Mouse (Mus musculus) myocyte (in vitro differentiated cells): Measurements from ENCODE around the gene Sh3bp1. TPM values are rescaled to one million over a fixed set of nuclear protein-coding genes. Genes with fewer than 3 reads are reported as not detected.

Experiments used
- H3K27me3 ChIP-seq: one replicate; pipeline ENCODE4 v1.6.1; 2011; ENCODE audit not compliant: control insufficient read depth, insufficient read depth, insufficient read length
- H3K36me3 ChIP-seq: one replicate; pipeline ENCODE4 v1.6.1; 2011; ENCODE audit not compliant: control insufficient read depth, insufficient read depth
- H3K4me2 ChIP-seq: one replicate; pipeline ENCODE4 v1.6.1; 2011; ENCODE audit warnings: low read depth, control low read depth
- H3K4me3 ChIP-seq: one replicate; pipeline ENCODE4 v1.5.1; 2011; ENCODE audit warnings: mild to moderate bottlenecking, control low read depth, moderate library complexity
- H3K79me2 ChIP-seq: one replicate; pipeline ENCODE4 v1.6.1; 2011; ENCODE audit not compliant: control insufficient read depth, insufficient read depth
- H3ac ChIP-seq: one replicate; pipeline ENCODE4 v1.6.1; 2011; ENCODE audit not compliant: control insufficient read depth, insufficient read length
- CEBPB ChIP-seq: IDR thresholded peaks from 2 replicates; pipeline ENCODE4 v1.6.1; 2011; ENCODE audit warnings: mild to moderate bottlenecking, moderate library complexity; ENCODE audit not compliant: poor library complexity, insufficient read depth, severe bottlenecking
- E2F4 ChIP-seq: IDR thresholded peaks from one replicate; pipeline ENCODE4 v1.6.1; 2011; ENCODE audit warnings: mild to moderate bottlenecking, control low read depth, moderate library complexity; ENCODE audit not compliant: insufficient read depth
- MAX ChIP-seq: IDR thresholded peaks from one replicate; pipeline ENCODE4 v1.6.1; 2011; ENCODE audit warnings: low read depth, mild to moderate bottlenecking, control low read depth
- MYOD1 ChIP-seq, 3 experiments: IDR thresholded peaks; one replicate each; pipeline ENCODE4 v1.6.1; 2011; ENCODE audit warnings: control low read depth in 2 of 3, low read depth in 2 of 3, mild to moderate bottlenecking in 2 of 3, moderate library complexity in 1 of 3; ENCODE audit not compliant: insufficient read length in 2 of 3, control insufficient read depth in 1 of 3
- MYOG ChIP-seq, 3 experiments: IDR thresholded peaks; one replicate each; pipeline ENCODE4 v1.6.1; 2011; ENCODE audit warnings: control low read depth in 2 of 3, low read depth in 2 of 3, mild to moderate bottlenecking in 2 of 3; ENCODE audit not compliant: insufficient read length in 2 of 3, control insufficient read depth in 1 of 3, insufficient read depth in 1 of 3
- POLR2A ChIP-seq: IDR thresholded peaks from one replicate; pipeline ENCODE4 v1.6.1; 2011; ENCODE audit warnings: low read depth, mild to moderate bottlenecking, control low read depth, moderate library complexity; ENCODE audit not compliant: insufficient read length
- POLR2AphosphoS2 ChIP-seq: IDR thresholded peaks from one replicate; pipeline ENCODE4 v1.6.1; 2011; ENCODE audit warnings: low read depth, control low read depth; ENCODE audit not compliant: insufficient read length
- REST ChIP-seq: IDR thresholded peaks from one replicate; pipeline ENCODE4 v1.6.1; 2011; ENCODE audit warnings: mild to moderate bottlenecking, control low read depth, moderate library complexity; ENCODE audit not compliant: insufficient read depth, insufficient read length
- SRF ChIP-seq: IDR thresholded peaks from one replicate; pipeline ENCODE4 v1.6.1; 2011; ENCODE audit warnings: low read depth; ENCODE audit not compliant: control insufficient read depth, insufficient read length
- TCF12 ChIP-seq: IDR thresholded peaks from one replicate; pipeline ENCODE4 v1.6.1; 2011; ENCODE audit warnings: mild to moderate bottlenecking, control low read depth; ENCODE audit not compliant: poor library complexity, insufficient read depth, severe bottlenecking
- TCF3 ChIP-seq: IDR thresholded peaks from one replicate; pipeline ENCODE4 v1.6.1; 2011; ENCODE audit warnings: low read depth, control low read depth; ENCODE audit not compliant: insufficient read length
- USF1 ChIP-seq: IDR thresholded peaks from one replicate; pipeline ENCODE4 v1.6.1; 2011; ENCODE audit warnings: low read depth, mild to moderate bottlenecking, control low read depth, moderate library complexity
- polyA plus RNA-seq: library from polyadenylated mRNA; unstranded; fragments of >200 nt; fragmentation: generic; extraction: Trizol; gene quantifications from one replicate; pipeline ENCODE4 v1.2.1, GENCODE M21; 2012; ENCODE audit warnings: missing spikeins

Sh3bp1 gene
- polyA plus RNA-seq, 1 experiment: 11.1 TPM

DNA sequence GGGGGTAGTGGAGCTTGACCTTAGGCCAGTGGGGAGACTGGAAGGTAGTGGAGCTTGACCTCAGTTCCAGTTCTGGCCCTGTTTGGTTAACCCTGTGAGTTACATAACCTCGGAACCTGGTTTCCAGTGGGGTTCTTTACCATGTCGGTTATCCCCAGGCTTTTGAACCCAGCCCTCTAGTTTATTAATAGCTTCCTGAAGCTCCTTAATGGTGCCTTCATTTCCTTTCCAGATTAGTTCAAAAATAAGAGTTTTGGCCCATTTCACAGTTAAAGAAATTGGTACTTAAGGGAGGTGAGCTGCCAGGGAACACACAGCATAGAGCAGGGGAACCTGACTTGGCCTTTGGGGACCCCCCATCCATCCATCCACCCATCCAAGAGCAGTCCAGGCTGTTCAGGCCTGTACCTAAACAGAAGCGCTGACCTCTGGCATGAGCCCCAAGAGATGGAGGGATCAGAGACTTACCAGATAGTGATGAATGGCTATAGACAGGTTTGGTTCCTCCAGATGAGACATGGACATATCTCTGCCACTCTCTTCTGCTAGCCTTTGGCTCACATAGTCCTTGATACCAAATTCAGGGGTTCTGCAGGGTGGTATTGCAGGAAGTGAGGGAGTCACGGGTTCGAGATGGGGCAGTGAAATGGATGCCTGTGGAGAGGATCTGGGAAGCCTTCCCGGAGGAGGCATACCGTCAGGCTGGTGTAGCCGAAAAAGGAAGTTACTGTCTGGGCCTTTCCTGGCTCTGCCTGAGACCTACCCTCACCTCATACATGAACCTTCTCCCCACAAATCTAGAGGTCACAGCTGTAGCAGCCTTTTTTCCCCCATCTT, 15.5 kb downstream of the Sh3bp1 start:
- Histone ChIP-seq H3K27me3 (no peaks in the 10 kb centered on the region), H3K4me2 (peak overlapping the region; percentile 89), H3K36me3 (no peaks in the 10 kb centered on the region), H3K4me3 (peak overlapping the region; percentile 22), H3ac (peak overlapping the region; percentile 43), H3K79me2 (peaks cover 14% of the 10 kb centered on the region)
- TF ChIP-seq MAX (no peak), POLR2A (no peak), POLR2AphosphoS2 (no peak), E2F4 (no peak), REST (no peak), MYOD1 (IDR thresholded peaks at IDR 0.05; ENCODE audit: control insufficient read depth in 1 of 3, insufficient read length in 2 of 3, low read depth in 2 of 3) (no peak), MYOG (IDR thresholded peaks at IDR 0.05; ENCODE audit: control insufficient read depth in 1 of 3, insufficient read depth in 1 of 3, insufficient read length in 2 of 3, low read depth in 2 of 3) (no peak), TCF12 (no peak), CEBPB (no peak), SRF (no peak), TCF3 (no peak), USF1 (no peak)

DNA sequence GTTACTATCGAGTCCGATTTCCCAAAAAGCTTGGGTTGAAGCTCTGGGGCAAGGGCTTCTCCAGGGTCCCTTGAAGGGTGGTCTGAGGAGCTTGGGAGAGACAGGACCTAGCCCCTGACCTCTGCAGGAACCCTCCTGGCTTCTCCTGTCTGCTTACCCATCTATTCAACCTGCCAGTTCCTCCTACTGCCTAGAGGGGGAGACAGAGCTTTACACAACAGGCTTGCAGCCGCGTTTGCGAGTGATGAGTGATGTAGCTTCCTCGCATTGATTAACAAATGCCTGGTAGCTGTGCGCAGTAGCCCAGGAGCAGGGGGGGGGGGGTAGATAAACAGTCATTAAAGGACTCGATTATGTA, 16.1 kb downstream of the Sh3bp1 start:
- no peak for TF ChIP-seq CEBPB
- TF ChIP-seq POLR2AphosphoS2: peak; percentile 14
- TF ChIP-seq USF1: no peak
- Histone ChIP-seq H3ac (no peak overlapping the region), H3K27me3 (no peaks in the 10 kb centered on the region), H3K4me2 (peak overlapping the region; percentile 89), H3K4me3 (peak overlapping the region; percentile 22), H3K36me3 (no peaks in the 10 kb centered on the region), H3K79me2 (peaks cover 14% of the 10 kb centered on the region)

DNA sequence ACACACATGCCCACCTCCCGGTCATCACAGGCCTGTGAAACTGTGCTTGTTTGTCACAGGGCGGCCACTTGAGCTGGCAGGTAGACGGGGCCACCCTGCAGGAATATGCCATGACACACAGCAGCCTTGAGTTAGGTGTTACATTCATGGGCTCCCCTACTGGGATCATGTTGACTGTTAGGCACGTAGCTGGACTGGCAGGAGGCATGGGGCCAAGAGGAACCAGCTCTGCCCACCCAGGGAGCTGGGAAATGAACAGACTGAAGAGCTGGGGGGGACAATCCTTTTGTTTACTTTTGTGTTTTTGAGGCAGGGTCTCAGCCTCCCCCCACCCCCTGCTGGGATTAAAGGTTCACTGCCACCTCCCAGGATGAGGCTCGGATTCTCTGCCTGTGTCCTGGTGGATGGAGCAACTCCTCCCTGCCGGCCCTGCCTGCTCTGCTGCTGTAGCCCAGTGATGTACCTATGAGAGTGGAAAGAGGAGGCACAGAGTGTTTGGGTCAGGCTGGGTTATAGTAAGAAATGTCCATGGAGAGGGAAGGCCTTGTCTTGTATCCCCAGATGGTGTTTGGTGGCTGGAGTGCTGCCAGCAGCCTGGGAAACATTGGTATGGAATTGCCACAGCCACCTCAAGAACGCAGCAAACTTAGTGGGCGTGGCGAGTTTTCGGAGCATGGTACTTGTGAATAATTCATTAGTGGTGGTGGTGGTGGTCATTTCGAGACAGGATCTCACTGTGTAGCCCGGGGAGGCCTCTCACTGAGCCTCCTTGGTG, 16.7 kb downstream of the Sh3bp1 start:
- H3K4me2 ChIP-seq: peak overlapping the region; percentile 70
- peaks cover 14% of the 10 kb centered on the region for H3K79me2 ChIP-seq
- H3K36me3 ChIP-seq: no peaks in the 10 kb centered on the region
- H3K4me3 ChIP-seq: peak overlapping the region; percentile 22
- TF ChIP-seq MAX (no peak), POLR2AphosphoS2 (peak; percentile 5)
- H3K27me3 ChIP-seq: no peaks in the 10 kb centered on the region
- H3ac ChIP-seq: no peak overlapping the region

DNA sequence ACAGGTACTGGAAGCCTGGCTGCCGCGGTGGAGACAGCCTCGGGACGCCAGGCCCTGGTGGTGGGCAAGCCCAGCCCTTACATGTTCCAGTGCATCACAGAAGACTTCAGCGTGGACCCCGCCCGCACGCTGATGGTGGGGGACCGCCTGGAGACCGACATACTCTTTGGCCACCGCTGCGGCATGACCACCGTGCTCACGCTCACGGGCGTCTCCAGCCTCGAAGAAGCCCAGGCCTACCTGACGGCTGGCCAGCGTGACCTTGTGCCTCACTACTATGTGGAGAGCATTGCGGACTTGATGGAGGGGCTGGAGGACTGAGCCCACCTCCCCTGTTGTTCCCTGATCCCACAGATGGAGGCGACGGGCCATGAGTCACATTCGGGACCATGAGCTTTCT, 18.6 kb downstream of the Sh3bp1 start:
- peaks cover 14% of the 10 kb centered on the region for H3K79me2 ChIP-seq
- no peaks in the 10 kb centered on the region for H3K27me3 ChIP-seq
- no peak overlapping the region for H3K4me2 ChIP-seq
- TF ChIP-seq SRF (no peak), TCF12 (no peak), POLR2AphosphoS2 (peak; percentile 22)
- no peak overlapping the region for H3K4me3 ChIP-seq
- no peak overlapping the region for H3ac ChIP-seq
- H3K36me3 ChIP-seq: no peaks in the 10 kb centered on the region

DNA sequence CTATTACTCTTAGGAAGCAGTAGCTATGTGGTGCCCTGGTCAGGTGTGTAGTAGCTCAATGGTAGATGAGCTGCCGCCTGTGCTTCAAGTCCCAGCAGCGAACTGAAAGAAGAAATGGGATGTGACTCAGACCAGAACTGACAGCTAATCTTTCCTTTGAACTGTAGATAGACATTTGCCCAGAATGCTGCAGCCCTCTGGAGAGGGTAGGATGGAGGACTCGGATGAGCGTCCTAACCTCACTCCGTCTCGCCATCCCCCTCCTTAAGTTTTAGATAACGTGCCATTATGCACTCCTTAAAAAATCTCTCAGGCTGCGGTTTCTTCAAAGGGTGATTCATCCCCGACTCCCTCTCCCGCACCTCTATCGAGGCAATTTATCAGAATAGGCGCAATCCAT, 20.3 kb downstream of the Sh3bp1 start:
- H3K36me3 ChIP-seq: no peaks in the 10 kb centered on the region
- H3ac ChIP-seq: no peak overlapping the region
- H3K4me2 ChIP-seq: no peak overlapping the region
- H3K27me3 ChIP-seq: no peaks in the 10 kb centered on the region
- TF ChIP-seq E2F4 (no peak), USF1 (no peak), MYOG (IDR thresholded peaks at IDR 0.05; ENCODE audit: control insufficient read depth in 1 of 3, insufficient read depth in 1 of 3, insufficient read length in 2 of 3, low read depth in 2 of 3) (no peak), TCF3 (no peak), POLR2AphosphoS2 (no peak), SRF (no peak), REST (no peak), MAX (no peak), CEBPB (no peak), MYOD1 (IDR thresholded peaks at IDR 0.05; ENCODE audit: control insufficient read depth in 1 of 3, insufficient read length in 2 of 3, low read depth in 2 of 3) (no peak), POLR2A (no peak), TCF12 (no peak)
- H3K4me3 ChIP-seq: no peak overlapping the region
- H3K79me2 ChIP-seq: peaks cover 8% of the 10 kb centered on the region
